Mouse (Mus musculus) neural tube, embryonic 11.5 days (tissue): ENCODE measurements around the gene Spp2. TPM values are rescaled to one million over a fixed set of nuclear protein-coding genes. Genes with fewer than 3 reads are reported as not detected.

Source experiments
- ATAC-seq: fragments of 200-750 bp; cut with Nextera tagmentation; 2 replicates; pipeline ENCODE4 v1.8.0; 2017; ENCODE audit warnings: moderate number of reproducible peaks, mild to moderate bottlenecking, moderate TSS enrichment, moderate library complexity; ENCODE audit not compliant: insufficient read depth, low FRiP score, low TSS enrichment
- DNase-seq: peaks from one replicate; pipeline ENCODE4 v3.0.0-alpha.2; 2015; ENCODE audit warnings: low spot score
- H3K27ac ChIP-seq: fragments of 300-500 bp; sonication (generic); 2 replicates; pipeline ENCODE4 v1.5.1; 2014; ENCODE audit warnings: low read depth, mild to moderate bottlenecking, low read length
- H3K27me3 ChIP-seq: fragments of 300-500 bp; sonication (generic); 2 replicates; pipeline ENCODE4 v1.6.1; 2014; ENCODE audit warnings: mild to moderate bottlenecking, low read length, mixed read lengths; ENCODE audit not compliant: control insufficient read depth, insufficient read depth
- H3K36me3 ChIP-seq: fragments of 300-500 bp; sonication (generic); 2 replicates; pipeline ENCODE4 v1.6.1; 2014; ENCODE audit warnings: mild to moderate bottlenecking, low read length, moderate library complexity, mixed read lengths; ENCODE audit not compliant: control insufficient read depth, insufficient read depth
- H3K4me1 ChIP-seq: fragments of 300-500 bp; sonication (generic); 2 replicates; pipeline ENCODE4 v1.6.1; 2014; ENCODE audit warnings: low read length, mixed read lengths; ENCODE audit not compliant: control insufficient read depth, insufficient read depth
- H3K4me2 ChIP-seq: fragments of 300-500 bp; sonication (generic); 2 replicates; pipeline ENCODE4 v1.6.1; 2014; ENCODE audit warnings: low read depth, mild to moderate bottlenecking, moderate library complexity
- H3K4me3 ChIP-seq: fragments of 300-500 bp; sonication (generic); 2 replicates; pipeline ENCODE4 v1.5.1; 2014; ENCODE audit warnings: low read depth, low read length
- H3K9ac ChIP-seq: fragments of 300-500 bp; sonication (generic); 2 replicates; pipeline ENCODE4 v1.6.1; 2014; ENCODE audit warnings: mild to moderate bottlenecking, low read length
- H3K9me3 ChIP-seq: fragments of 300-500 bp; sonication (generic); 2 replicates; pipeline ENCODE4 v1.6.1; 2016; ENCODE audit warnings: low read length; ENCODE audit not compliant: control insufficient read depth
- WGBS: fragments of 180-500 bp; shearing (Covaris S2); extraction: QIAGEN DNeasy Blood & Tissue Kit; methylation state at CpG from one replicate; pipeline ENCODE4 v1.1.7; 2014; 5-methylcytosine and 5-hydroxymethylcytosine counted together
- polyA plus RNA-seq: library from polyadenylated mRNA; unstranded; fragments of >200 nt; fragmentation: Nextera tagmentation; extraction: Ambion mirVana; gene quantifications from 2 replicates; pipeline ENCODE4 v1.2.1, GENCODE M21; 2014

Gene Spp2
- polyA plus RNA-seq, 1 experiment from 2014 or later: not detected

DNA sequence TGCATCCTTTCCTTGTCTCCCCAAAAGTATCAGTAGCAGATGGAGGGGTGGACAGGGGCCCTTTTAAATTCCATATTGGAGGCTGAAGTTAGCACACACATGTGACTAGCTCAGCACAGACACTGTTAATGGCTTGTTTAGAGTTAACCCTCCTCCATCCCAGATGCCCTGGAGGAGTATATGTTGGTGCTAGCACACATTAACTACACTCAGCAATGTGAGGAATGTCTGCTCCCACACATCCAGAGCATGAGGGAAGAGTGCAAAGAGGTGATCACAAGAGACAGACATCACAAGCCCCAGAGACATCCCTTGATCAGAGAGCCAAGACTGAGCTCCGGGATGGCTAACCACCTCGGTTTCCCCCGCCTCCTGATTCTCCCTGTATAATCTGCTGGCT is 3.4 kb upstream of the Spp2 start:
- no peak overlapping the region for H3K9ac ChIP-seq
- no peaks in the 10 kb centered on the region for H3K9me3 ChIP-seq
- H3K4me2 ChIP-seq: no peak overlapping the region
- ATAC-seq: no peak
- no peaks in the 10 kb centered on the region for H3K4me1 ChIP-seq
- WGBS: 72% methylated on average over 3 of the region's 3 CpGs
- H3K27me3 ChIP-seq: no peaks in the 10 kb centered on the region
- H3K36me3 ChIP-seq: no peaks in the 10 kb centered on the region
- DNase-seq: no peak
- no peak overlapping the region for H3K4me3 ChIP-seq
- no peak overlapping the region for H3K27ac ChIP-seq

DNA sequence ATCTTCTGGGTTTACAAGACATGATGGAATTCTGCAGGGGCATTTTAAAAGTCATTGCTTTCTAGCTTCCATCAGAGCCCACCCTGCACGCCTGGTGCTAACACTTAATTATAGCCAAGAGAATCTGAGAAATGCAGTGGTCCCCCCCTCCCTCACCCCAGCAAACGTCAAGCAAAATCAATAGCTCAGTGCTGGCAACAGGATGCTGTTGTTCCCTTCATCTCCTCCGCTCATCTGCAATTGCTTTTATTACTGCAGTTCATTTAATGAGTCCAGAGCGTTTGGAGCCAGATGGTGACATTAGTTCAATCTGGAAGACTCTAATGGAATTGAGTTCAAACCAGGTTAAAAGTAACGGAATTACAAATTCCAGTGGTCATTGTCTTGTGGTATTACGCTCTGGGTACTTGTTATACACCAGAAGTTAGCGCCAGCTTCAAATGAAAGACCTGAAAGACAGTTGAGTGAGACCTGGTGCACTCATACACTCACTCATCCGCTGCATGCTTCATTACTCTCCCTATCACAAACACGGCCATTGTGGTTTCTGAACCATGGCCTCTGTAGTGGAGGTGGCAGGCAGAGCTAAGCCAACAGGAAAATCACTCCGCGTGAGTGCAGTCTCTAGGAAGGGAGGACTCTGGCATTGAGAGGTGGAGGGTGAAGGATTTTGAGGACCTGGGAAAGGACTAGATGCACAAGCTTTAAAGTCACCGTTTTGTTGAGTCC is 519 bp upstream of the Spp2 start:
- Histone ChIP-seq H3K4me2 (no peak overlapping the region), H3K27me3 (no peaks in the 10 kb centered on the region), H3K4me3 (no peak overlapping the region), H3K9me3 (no peaks in the 10 kb centered on the region), H3K36me3 (no peaks in the 10 kb centered on the region), H3K9ac (no peak overlapping the region), H3K4me1 (no peaks in the 10 kb centered on the region), H3K27ac (no peak overlapping the region)
- 61% methylated on average over 12 of the region's 12 CpGs for WGBS
- ATAC-seq (no peak), DNase-seq (no peak)

DNA sequence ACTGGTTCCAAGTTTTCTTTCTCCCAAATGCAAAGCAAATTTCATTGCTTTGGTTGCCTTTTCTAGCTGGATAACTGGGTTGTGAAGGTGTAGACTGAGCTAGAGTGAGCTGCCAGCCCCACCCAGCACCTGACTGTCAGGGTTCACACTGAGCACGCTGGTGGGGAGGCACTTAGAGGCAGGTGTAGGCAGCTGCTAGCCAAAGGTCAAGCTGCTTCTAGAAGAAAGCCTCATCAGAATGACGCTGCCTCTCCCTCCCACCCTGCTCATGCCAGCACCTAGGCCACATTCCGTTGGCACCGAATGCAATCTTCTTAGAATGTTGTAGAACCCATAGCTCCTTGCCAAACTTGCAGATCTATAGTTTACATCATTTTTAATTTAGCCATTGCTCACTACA is 1.6 kb downstream of the Spp2 start:
- Histone ChIP-seq H3K36me3 (no peaks in the 10 kb centered on the region), H3K27me3 (no peaks in the 10 kb centered on the region), H3K4me3 (no peak overlapping the region), H3K27ac (no peak overlapping the region), H3K4me1 (no peaks in the 10 kb centered on the region), H3K4me2 (no peak overlapping the region), H3K9ac (no peak overlapping the region), H3K9me3 (no peaks in the 10 kb centered on the region)
- WGBS: 90% methylated on average over 4 of the region's 4 CpGs
- ATAC-seq (no peak), DNase-seq (no peak)

DNA sequence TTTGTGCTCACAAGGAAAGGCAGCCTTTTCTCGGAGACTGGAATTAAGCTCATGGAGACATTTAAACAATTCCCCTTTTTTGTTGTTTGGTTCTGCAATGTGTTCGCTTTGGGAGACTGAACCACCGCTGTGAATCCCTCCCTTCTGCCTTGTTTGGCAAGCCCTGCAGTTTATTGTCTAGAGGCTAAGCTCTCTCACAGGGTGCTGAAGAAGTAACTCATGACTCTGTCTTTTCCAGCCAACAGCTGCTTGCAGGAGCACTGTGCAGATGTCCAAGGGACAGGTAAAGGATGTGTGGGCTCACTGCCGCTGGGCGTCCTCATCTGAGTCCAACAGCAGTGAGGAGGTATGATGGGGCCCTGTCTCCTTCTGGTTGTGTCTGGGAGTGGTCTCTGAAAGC is 5.3 kb downstream of the Spp2 start:
- Histone ChIP-seq H3K4me1 (no peaks in the 10 kb centered on the region), H3K27ac (no peak overlapping the region), H3K36me3 (no peaks in the 10 kb centered on the region), H3K9me3 (no peaks in the 10 kb centered on the region), H3K9ac (no peak overlapping the region), H3K4me3 (no peak overlapping the region), H3K4me2 (no peak overlapping the region), H3K27me3 (no peaks in the 10 kb centered on the region)
- 70% methylated on average over 5 of the region's 5 CpGs for WGBS
- ATAC-seq (no peak), DNase-seq (no peak)

DNA sequence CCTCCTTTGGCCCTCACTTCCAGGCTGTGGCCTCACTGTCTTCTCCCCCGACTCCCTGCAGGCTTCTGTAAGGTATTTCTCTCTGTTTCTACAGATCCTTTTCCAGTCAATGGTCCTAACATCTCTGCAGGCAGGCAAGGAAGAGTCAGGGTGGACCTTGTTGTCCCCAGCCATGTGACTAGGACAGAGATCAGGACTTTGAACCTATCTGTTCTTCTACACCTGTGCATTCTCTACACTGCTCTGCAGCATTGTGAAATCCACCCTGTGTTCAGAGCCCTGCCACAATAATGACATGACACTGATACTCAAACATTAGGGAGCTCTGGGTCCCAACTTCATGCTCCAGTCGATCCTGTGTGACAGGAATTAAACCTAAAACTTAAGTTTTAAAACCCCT is 12.2 kb downstream of the Spp2 start:
- DNase-seq (no peak), ATAC-seq (no peak)
- Histone ChIP-seq H3K4me2 (no peak overlapping the region), H3K4me3 (no peak overlapping the region), H3K36me3 (no peaks in the 10 kb centered on the region), H3K9me3 (no peaks in the 10 kb centered on the region), H3K9ac (no peak overlapping the region), H3K27me3 (no peaks in the 10 kb centered on the region), H3K4me1 (no peaks in the 10 kb centered on the region), H3K27ac (no peak overlapping the region)
- WGBS: 86% methylated on average over 2 of the region's 2 CpGs

DNA sequence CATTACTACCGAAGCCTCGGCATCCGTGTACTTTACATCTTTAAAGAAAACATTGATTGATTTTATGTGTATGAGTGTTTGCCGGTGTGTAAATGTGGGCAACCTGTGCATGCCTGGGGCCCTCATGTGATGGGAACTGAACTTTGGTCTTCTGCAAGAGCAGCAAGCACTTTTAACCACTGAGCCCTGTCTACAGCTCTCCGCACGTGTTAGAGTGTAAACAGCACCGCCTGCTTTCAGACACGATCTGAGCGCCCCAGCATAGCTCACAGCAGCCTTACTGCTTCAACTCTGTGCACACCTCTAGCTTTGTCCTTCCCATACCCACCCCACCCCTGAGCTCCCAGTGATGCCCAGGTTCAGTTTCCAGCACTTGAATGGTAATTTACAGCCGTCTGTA is 15.3 kb downstream of the Spp2 start:
- H3K9me3 ChIP-seq: no peaks in the 10 kb centered on the region
- ATAC-seq: no peak

DNA sequence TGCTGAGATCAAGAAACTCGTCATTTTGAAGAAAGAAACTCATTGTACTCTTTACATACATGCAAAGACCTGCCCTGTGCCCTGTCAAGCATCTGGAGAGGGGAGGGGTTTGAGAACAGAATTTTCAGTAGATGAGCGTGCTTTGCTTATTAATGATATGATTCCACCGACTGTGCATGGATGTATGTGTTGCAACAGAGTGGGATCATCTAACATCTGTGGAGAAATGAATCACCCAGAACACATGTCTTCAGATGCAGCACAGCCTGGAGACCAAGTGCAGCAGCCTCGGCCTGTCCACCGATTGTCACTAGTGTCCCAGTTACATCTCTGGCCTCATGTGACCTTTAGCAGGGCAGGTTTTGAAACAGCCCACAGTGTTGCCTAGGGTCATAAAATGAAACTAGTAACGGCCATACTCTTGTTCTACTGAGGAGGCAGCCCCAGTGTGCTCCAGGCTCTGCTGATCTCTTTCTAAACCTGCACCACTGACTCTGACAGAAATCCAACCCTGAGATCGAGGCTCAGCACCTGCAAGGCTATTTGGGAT is 16.2 kb downstream of the Spp2 start:
- no peak overlapping the region for H3K4me3 ChIP-seq
- WGBS: 70% methylated on average over 7 of the region's 7 CpGs
- ATAC-seq (no peak), DNase-seq (no peak)
- H3K4me2 ChIP-seq: no peak overlapping the region
- H3K27me3 ChIP-seq: no peaks in the 10 kb centered on the region
- H3K36me3 ChIP-seq: no peaks in the 10 kb centered on the region
- no peaks in the 10 kb centered on the region for H3K4me1 ChIP-seq
- H3K9me3 ChIP-seq: no peaks in the 10 kb centered on the region
- H3K27ac ChIP-seq: no peak overlapping the region
- H3K9ac ChIP-seq: no peak overlapping the region

More for the DNA sequence above, 15.3 kb downstream of the Spp2 start:
- Histone ChIP-seq H3K4me2 (no peak overlapping the region), H3K4me3 (no peak overlapping the region), H3K27ac (no peak overlapping the region), H3K27me3 (no peaks in the 10 kb centered on the region), H3K4me1 (no peaks in the 10 kb centered on the region), H3K9ac (no peak overlapping the region), H3K36me3 (no peaks in the 10 kb centered on the region)
- no peak for DNase-seq
- WGBS: 84% methylated on average over 10 of the region's 10 CpGs

DNA sequence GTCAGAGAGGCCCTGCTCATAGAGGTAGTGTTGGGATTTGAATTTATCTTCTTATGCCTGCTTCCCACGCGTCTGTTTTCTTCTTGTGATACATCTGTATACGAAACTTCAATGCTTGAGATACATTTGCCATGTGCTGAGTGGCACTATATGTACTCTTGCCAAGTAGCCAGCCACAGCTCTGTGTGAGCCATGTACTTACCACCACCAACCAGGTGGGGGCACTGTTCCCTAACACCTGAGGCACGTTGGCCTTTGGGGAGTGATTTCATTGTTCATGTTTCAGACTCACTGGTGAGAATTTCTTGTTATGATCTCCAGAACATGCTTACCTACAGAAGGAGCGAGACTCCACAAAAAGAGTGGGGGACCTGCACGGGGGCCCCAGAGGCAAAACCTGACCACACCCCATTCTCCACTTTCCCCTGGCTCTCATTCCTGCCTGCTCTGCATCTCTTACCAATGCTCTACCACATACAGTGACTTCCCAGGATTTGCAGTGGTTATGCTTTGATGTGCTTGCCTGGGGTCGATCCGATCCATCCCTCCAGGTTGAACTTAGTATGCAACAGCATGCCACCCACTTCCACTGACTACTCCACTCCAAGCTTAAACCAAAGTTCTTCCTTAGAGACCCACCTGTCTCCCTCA is 18.0 kb downstream of the Spp2 start:
- no peak overlapping the region for H3K27ac ChIP-seq
- 32% methylated on average over 8 of the region's 8 CpGs for WGBS
- ATAC-seq: no peak

More for the DNA sequence above, 18.0 kb downstream of the Spp2 start:
- no peaks in the 10 kb centered on the region for H3K4me1 ChIP-seq
- no peaks in the 10 kb centered on the region for H3K36me3 ChIP-seq
- H3K4me3 ChIP-seq: no peak overlapping the region
- H3K27me3 ChIP-seq: no peaks in the 10 kb centered on the region
- no peak overlapping the region for H3K4me2 ChIP-seq
- peak; percentile 84 for DNase-seq
- peak overlapping the region; percentile 22; the same call in 1 of the 2 replicates for H3K9ac ChIP-seq
- H3K9me3 ChIP-seq: no peaks in the 10 kb centered on the region
